Mouse (Mus musculus) cortical plate, adult 2 months (tissue): ENCODE measurements around the gene Sdc4.

Experiments used
- CTCF ChIP-seq: fragments of 200-500 bp; IDR thresholded peaks from 2 replicates; pipeline ENCODE4 v1.5.1; 2011; ENCODE audit warnings: mild to moderate bottlenecking, control low read depth, low read length; ENCODE audit not compliant: insufficient read depth; ENCODE audit errors: extremely low read depth
- POLR2A ChIP-seq: fragments of 200-500 bp; IDR thresholded peaks from 2 replicates; pipeline ENCODE4 v1.6.1; 2011; ENCODE audit warnings: mild to moderate bottlenecking, low read length, control low read depth; ENCODE audit not compliant: insufficient read depth; ENCODE audit errors: extremely low read depth

DNA sequence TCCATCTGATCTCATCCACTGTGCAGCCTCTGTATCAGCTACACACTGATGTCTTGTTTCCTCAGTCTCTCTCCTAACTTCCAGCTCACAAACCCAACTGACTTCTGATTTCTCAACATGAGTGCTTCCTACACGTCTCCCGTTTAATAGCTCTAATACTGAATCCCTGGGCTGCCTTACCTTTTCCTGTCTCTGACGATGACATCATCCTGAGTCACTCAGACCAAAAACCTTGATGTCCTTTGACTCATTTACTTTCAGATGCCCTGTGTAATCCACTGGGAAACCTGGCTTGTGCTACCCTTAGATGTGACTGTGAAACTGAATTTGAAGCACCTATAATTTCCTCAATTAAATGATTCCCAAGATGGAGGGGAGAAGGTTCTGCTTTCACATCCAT is 60.7 kb downstream of the Sdc4 start:
- TF ChIP-seq CTCF (no peak), POLR2A (no peak)
